Mouse (Mus musculus) G1E (cell line): ENCODE data around the gene Arhgap10. TPM values are rescaled to one million over a fixed set of nuclear protein-coding genes. Genes with fewer than 3 reads are reported as not detected.

Experiments
- ATAC-seq: 2 replicates; pipeline ENCODE4 v1.8.0; 2016; ENCODE audit warnings: mild to moderate bottlenecking; ENCODE audit not compliant: insufficient number of reproducible peaks, poor library complexity, low FRiP score, severe bottlenecking; ENCODE audit errors: extremely low read depth
- DNase-seq: peaks from one replicate; pipeline ENCODE4 v3.0.0; 2012; ENCODE audit warnings: low spot score
- H3K27me3 ChIP-seq: 2 replicates; pipeline ENCODE4 v1.6.1; 2012; ENCODE audit warnings: mild to moderate bottlenecking, low read length, inconsistent platforms; ENCODE audit not compliant: insufficient read depth
- H3K36me3 ChIP-seq: replicated peaks from 2 replicates; pipeline ENCODE3; 2012; ENCODE audit warnings: mild to moderate bottlenecking, inconsistent platforms
- H3K4me1 ChIP-seq: 2 replicates; pipeline ENCODE4 v1.6.1; 2012; ENCODE audit warnings: low read depth, low read length, inconsistent platforms, mixed read lengths; ENCODE audit not compliant: insufficient read depth
- H3K4me3 ChIP-seq: 2 replicates; pipeline ENCODE4 v1.5.1; 2012; ENCODE audit warnings: low read depth, mild to moderate bottlenecking, inconsistent platforms, low read length, moderate library complexity, mixed read lengths
- H3K9me3 ChIP-seq: replicated peaks from 2 replicates; pipeline ENCODE4 v1.6.1; 2012; ENCODE audit warnings: inconsistent platforms
- CTCF ChIP-seq: IDR thresholded peaks from 2 replicates; pipeline ENCODE4 v1.5.1; 2012; ENCODE audit warnings: low read depth, low read length, inconsistent platforms, mixed read lengths
- GATA1 ChIP-seq: IDR thresholded peaks from 2 replicates; pipeline ENCODE4 v1.6.1; 2012; ENCODE audit warnings: borderline replicate concordance, low read length, inconsistent platforms, mixed read lengths
- GATA2 ChIP-seq: IDR thresholded peaks from 2 replicates; pipeline ENCODE4 v1.6.1; 2012; ENCODE audit warnings: low read depth, low read length, inconsistent platforms, borderline replicate concordance
- POLR2AphosphoS5 ChIP-seq: IDR thresholded peaks from 2 replicates; pipeline ENCODE4 v1.6.1; 2012; ENCODE audit warnings: low read depth, low read length, inconsistent platforms; ENCODE audit not compliant: insufficient replicate concordance
- TAL1 ChIP-seq: conservative IDR thresholded peaks from 2 replicates; pipeline ENCODE4 v1.6.1; 2012; ENCODE audit warnings: low read depth, low read length, inconsistent platforms, mixed read lengths
- polyA plus RNA-seq: library from polyadenylated mRNA; stranded (reverse); fragments of >175 nt; gene quantifications from 2 replicates; pipeline ENCODE4 v1.2.3, GENCODE M21; 2012
- total RNA-seq, 2 experiments: library from RNA; stranded (forward) in 1 of 2; stranded (reverse) in 1 of 2; fragments of 200-1000 nt in 1 of 2; fragments of >200 nt in 1 of 2; fragmentation: Nextera tagmentation in 1 of 2; gene quantifications; 2 replicates each; pipeline ENCODE4 v1.2.3; 2014 to 2017

Arhgap10 gene
- total and polyA plus RNA-seq, 3 experiments = 20.3 to 26.1 (median 22.7) TPM

- peaks cover 84% of the 10 kb centered on the region for H3K36me3 ChIP-seq
- H3K4me3 ChIP-seq = no peak overlapping the region
- ATAC-seq (no peak), DNase-seq (no peak)
- no peaks in the 10 kb centered on the region for H3K27me3 ChIP-seq
- TF ChIP-seq POLR2AphosphoS5 (no peak), TAL1 (no peak), GATA1 (no peak), GATA2 (no peak), CTCF (no peak)
- H3K9me3 ChIP-seq = no peaks in the 10 kb centered on the region
- H3K4me1 ChIP-seq = peaks cover 10% of the 10 kb centered on the region
These were observed 95.0 kb downstream of the Arhgap10 start for GRCm38 (mm10) chr8:77422632-77423252.

- Histone ChIP-seq H3K9me3 (no peaks in the 10 kb centered on the region), H3K27me3 (no peaks in the 10 kb centered on the region), H3K4me1 (peaks cover 10% of the 10 kb centered on the region), H3K4me3 (no peak overlapping the region), H3K36me3 (peaks cover 81% of the 10 kb centered on the region)
- no peak for DNase-seq
- no peak for TF ChIP-seq POLR2AphosphoS5
- no peak for TF ChIP-seq GATA2
- TF ChIP-seq CTCF = no peak
- TF ChIP-seq GATA1 = no peak
- TF ChIP-seq TAL1 = no peak
- ATAC-seq = no peak
These were observed 96.2 kb downstream of the Arhgap10 start for GRCm38 (mm10) chr8:77421596-77421995.

GRCm38 (mm10) chr8:77419731-77420130 lies 98.0 kb downstream of the Arhgap10 start:
- Histone ChIP-seq H3K4me3 (no peak overlapping the region), H3K36me3 (peaks cover 84% of the 10 kb centered on the region), H3K27me3 (no peaks in the 10 kb centered on the region), H3K4me1 (peaks cover 10% of the 10 kb centered on the region), H3K9me3 (no peaks in the 10 kb centered on the region)
- TF ChIP-seq GATA1 (no peak), CTCF (peak; percentile 55; the same call in 1 of the 2 replicates)
- DNase-seq (peak; percentile 50), ATAC-seq (0 out of 2 replicates have a peak, but pooled peaks have one; percentile 22)

GRCm38 (mm10) chr8:77416738-77417137 lies 101.0 kb downstream of the Arhgap10 start:
- Histone ChIP-seq H3K4me1 (peaks cover 3% of the 10 kb centered on the region), H3K9me3 (no peaks in the 10 kb centered on the region), H3K4me3 (no peak overlapping the region), H3K27me3 (no peaks in the 10 kb centered on the region), H3K36me3 (peaks cover 82% of the 10 kb centered on the region)
- ATAC-seq (no peak), DNase-seq (no peak)
- TF ChIP-seq GATA2 (no peak), GATA1 (no peak), CTCF (no peak)

GRCm38 (mm10) chr8:77416034-77416433 lies 101.7 kb downstream of the Arhgap10 start:
- no peaks in the 10 kb centered on the region for H3K9me3 ChIP-seq
- no peaks in the 10 kb centered on the region for H3K27me3 ChIP-seq
- no peak for DNase-seq
- no peaks in the 10 kb centered on the region; the same call in none of the 2 replicates for H3K4me1 ChIP-seq
- TF ChIP-seq TAL1 = no peak
- no peak for TF ChIP-seq GATA2
- TF ChIP-seq POLR2AphosphoS5 = no peak
- no peak for TF ChIP-seq CTCF
- TF ChIP-seq GATA1 = no peak
- no peak for ATAC-seq
- peaks cover 83% of the 10 kb centered on the region for H3K36me3 ChIP-seq
- H3K4me3 ChIP-seq = no peak overlapping the region

- Histone ChIP-seq H3K4me3 (peak overlapping the region; percentile 37; the same call in 1 of the 2 replicates), H3K4me1 (no peaks in the 10 kb centered on the region), H3K36me3 (peaks cover 83% of the 10 kb centered on the region), H3K9me3 (no peaks in the 10 kb centered on the region), H3K27me3 (no peaks in the 10 kb centered on the region)
- no peak for DNase-seq
- ATAC-seq = no peak
- TF ChIP-seq POLR2AphosphoS5 (peak; percentile 91; the same call in 1 of the 2 replicates), GATA1 (no peak)
These were observed 106.5 kb downstream of the Arhgap10 start for GRCm38 (mm10) chr8:77411262-77411661.

GRCm38 (mm10) chr8:77410394-77410793 lies 107.4 kb downstream of the Arhgap10 start:
- no peaks in the 10 kb centered on the region for H3K9me3 ChIP-seq
- DNase-seq = no peak
- H3K27me3 ChIP-seq = no peaks in the 10 kb centered on the region
- no peak overlapping the region for H3K4me3 ChIP-seq
- H3K4me1 ChIP-seq = no peaks in the 10 kb centered on the region
- no peak for ATAC-seq
- TF ChIP-seq TAL1 = no peak
- no peak for TF ChIP-seq POLR2AphosphoS5
- TF ChIP-seq CTCF = no peak
- TF ChIP-seq GATA1 = no peak
- TF ChIP-seq GATA2 = no peak
- peaks cover 82% of the 10 kb centered on the region for H3K36me3 ChIP-seq
